Mouse (Mus musculus) megakaryocyte, embryonic 14.5 days (primary cell): ENCODE measurements around the gene Ranbp17.

ENCODE experiments used
- FLI1 ChIP-seq: IDR thresholded peaks from 2 replicates; pipeline ENCODE4 v1.6.1; 2012; ENCODE audit warnings: low read length, inconsistent platforms, mixed read lengths
- GATA1 ChIP-seq: IDR thresholded peaks from 3 replicates; pipeline ENCODE4 v1.6.1; 2012; ENCODE audit warnings: mixed read lengths, low read length, inconsistent platforms, borderline replicate concordance

GRCm38 (mm10) chr11:33180701-33181116 is 332.8 kb downstream of the Ranbp17 start:
- TF ChIP-seq GATA1 (no peak), FLI1 (no peak)
